Mouse (Mus musculus) bone marrow macrophage, adult 2 months (primary cell): ENCODE results near the gene Kcnq1. TPM values are rescaled to one million over a fixed set of nuclear protein-coding genes. Genes with fewer than 3 reads are reported as not detected.

Experiments used
- H3K27ac ChIP-seq: 2 replicates; pipeline ENCODE4 v1.5.1; 2012; ENCODE audit warnings: low read depth, low read length; ENCODE audit not compliant: insufficient read depth
- H3K4me1 ChIP-seq: 2 replicates; pipeline ENCODE4 v1.6.1; 2012; ENCODE audit warnings: low read length; ENCODE audit not compliant: control insufficient read depth, insufficient read depth
- H3K4me3 ChIP-seq: 2 replicates; pipeline ENCODE4 v1.5.1; 2012; ENCODE audit warnings: mild to moderate bottlenecking, low read length, moderate library complexity; ENCODE audit not compliant: insufficient read depth
- CTCF ChIP-seq: IDR thresholded peaks from 2 replicates; pipeline ENCODE4 v1.5.1; 2012; ENCODE audit warnings: low read depth, mild to moderate bottlenecking, low read length, moderate library complexity
- POLR2A ChIP-seq: IDR thresholded peaks from 2 replicates; pipeline ENCODE4 v1.6.1; 2012; ENCODE audit warnings: mild to moderate bottlenecking, low read depth, low read length, borderline replicate concordance
- polyA plus RNA-seq: library from polyadenylated mRNA; stranded (reverse); fragments of >200 nt; gene quantifications from 2 replicates; pipeline ENCODE4 v1.2.4, GENCODE M21; 2012; ENCODE audit not compliant: missing spikeins, insufficient read depth, insufficient read length

Kcnq1 gene
- polyA plus RNA-seq, 1 experiment, result not detected

DNA sequence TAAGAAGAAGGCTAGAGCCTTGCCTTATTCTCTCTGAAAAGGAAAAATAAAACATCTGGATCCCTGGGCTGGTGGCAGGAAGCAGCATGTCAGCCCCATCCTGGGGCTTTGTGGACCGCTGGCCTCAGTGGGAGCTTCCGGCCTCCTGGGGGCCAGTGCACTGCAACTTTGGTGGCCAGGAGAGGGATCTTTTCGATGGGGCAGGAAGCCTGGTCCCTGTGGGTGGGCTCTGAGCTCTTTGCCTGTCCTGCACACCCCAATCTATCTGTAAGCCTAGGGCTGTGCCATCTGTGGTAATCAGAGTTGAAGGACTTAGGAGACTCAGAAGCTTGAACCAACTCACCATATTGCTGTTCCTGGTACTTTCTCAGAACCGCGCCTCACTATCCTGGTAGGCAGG lies 84.7 kb downstream of the Kcnq1 start:
- Histone ChIP-seq H3K4me3 (no peak overlapping the region), H3K27ac (no peak overlapping the region), H3K4me1 (no peaks in the 10 kb centered on the region)
- no peak for TF ChIP-seq CTCF
- TF ChIP-seq POLR2A, result no peak

DNA sequence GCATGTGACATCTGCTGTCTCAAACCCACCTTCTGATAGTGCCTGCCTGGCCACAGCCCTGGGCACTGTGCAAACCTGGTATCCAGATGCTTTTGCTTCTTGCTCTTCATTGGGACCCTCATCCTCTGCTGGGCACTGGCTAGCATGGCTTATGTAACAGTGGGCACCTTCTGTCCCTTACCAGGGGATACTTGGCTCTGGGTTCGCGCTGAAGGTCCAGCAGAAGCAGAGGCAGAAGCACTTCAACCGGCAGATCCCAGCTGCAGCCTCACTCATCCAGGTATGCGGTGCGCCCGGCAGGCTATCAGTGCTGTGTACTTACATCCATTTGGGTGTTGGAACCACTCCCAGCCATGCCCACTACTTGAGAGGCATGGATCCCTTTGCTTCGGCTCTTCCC lies 86.2 kb downstream of the Kcnq1 start:
- TF ChIP-seq CTCF, result no peak
- TF ChIP-seq POLR2A, result no peak
- Histone ChIP-seq H3K4me1 (no peaks in the 10 kb centered on the region), H3K4me3 (no peak overlapping the region), H3K27ac (no peak overlapping the region)

- no peak for TF ChIP-seq POLR2A
- TF ChIP-seq CTCF, result no peak
- Histone ChIP-seq H3K4me1 (no peaks in the 10 kb centered on the region), H3K4me3 (no peak overlapping the region)
Observed at GRCm38 (mm10) chr7:143194064-143194463, 87.9 kb downstream of the Kcnq1 start.

DNA sequence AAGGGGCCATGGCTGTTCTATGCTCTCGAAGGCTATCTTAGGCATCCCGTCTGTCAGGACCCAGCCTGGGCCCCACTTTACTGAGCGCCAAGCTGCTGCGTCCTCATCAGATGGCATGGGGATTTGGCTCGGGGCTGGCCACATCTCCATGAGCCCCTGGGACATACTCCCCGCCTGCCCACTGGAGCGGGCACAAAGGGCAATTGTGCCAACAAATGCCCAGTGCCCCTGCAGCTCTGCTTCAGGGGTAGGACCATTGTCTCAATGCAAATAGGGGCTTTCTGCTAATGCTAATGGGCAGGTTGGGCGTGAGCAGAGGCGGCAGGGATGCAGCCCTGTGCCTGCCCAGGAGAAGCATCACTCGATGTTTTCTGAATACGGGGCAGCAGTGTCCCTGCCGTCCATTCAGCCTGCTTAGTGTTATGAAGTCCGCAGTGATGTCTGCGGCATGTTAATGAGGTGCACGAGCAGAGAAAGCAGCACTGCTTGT lies 91.8 kb downstream of the Kcnq1 start:
- H3K4me1 ChIP-seq, result no peaks in the 10 kb centered on the region

More at GRCm38 (mm10) chr7:143194064-143194463, 87.9 kb downstream of the Kcnq1 start:
- no peak overlapping the region for H3K27ac ChIP-seq

GRCm38 (mm10) chr7:143198443-143198842 lies 92.3 kb downstream of the Kcnq1 start:
- TF ChIP-seq POLR2A (no peak), CTCF (no peak)
- Histone ChIP-seq H3K27ac (no peak overlapping the region), H3K4me3 (no peak overlapping the region)

More for the DNA sequence above, 91.8 kb downstream of the Kcnq1 start:
- Histone ChIP-seq H3K4me3 (no peak overlapping the region), H3K27ac (no peak overlapping the region)
- TF ChIP-seq POLR2A, result no peak

DNA sequence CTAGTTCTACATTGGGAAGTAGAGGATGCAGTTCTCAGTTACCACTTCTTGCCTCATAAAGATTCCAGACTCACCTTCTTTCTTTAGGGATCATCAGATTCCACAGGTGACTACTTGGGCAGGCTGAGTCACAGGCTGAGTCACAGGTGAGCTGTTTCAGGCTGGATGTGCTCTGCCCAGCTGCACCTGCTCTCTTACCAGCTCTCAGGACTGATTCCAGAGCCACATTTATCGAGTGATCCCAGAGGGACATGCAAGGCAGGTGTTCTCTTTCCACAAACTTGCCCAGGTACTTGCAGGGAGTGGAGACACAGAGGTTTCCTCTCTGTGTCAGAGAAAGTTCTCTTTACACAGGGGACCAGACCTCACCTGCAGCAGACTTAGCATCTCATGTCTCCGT lies 95.1 kb downstream of the Kcnq1 start:
- no peak for TF ChIP-seq CTCF
- no peak for TF ChIP-seq POLR2A
- Histone ChIP-seq H3K4me3 (no peak overlapping the region), H3K4me1 (no peaks in the 10 kb centered on the region)

More at GRCm38 (mm10) chr7:143198443-143198842, 92.3 kb downstream of the Kcnq1 start:
- no peaks in the 10 kb centered on the region for H3K4me1 ChIP-seq

DNA sequence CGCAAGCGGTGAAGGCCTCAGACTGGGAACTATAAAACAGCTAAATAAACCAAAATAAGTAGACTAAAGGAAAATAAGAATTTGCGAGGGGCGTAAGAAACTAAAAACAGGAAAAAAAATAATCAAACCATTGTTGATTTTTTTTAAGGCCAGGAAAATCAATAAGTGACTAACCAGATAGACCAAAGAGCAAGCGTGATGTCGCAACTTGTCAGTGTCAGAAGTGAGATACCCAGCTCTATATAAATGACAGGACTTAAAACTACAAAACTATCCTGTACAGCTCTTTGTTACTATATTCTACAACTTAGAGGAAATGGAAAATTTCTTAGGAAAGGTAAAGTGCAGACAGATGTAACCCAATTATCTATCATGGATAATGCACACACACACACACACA lies 97.7 kb downstream of the Kcnq1 start:
- TF ChIP-seq CTCF (no peak), POLR2A (no peak)
- no peaks in the 10 kb centered on the region for H3K4me1 ChIP-seq
- no peak overlapping the region for H3K4me3 ChIP-seq
- no peak overlapping the region for H3K27ac ChIP-seq

More for the DNA sequence above, 95.1 kb downstream of the Kcnq1 start:
- no peak overlapping the region for H3K27ac ChIP-seq

DNA sequence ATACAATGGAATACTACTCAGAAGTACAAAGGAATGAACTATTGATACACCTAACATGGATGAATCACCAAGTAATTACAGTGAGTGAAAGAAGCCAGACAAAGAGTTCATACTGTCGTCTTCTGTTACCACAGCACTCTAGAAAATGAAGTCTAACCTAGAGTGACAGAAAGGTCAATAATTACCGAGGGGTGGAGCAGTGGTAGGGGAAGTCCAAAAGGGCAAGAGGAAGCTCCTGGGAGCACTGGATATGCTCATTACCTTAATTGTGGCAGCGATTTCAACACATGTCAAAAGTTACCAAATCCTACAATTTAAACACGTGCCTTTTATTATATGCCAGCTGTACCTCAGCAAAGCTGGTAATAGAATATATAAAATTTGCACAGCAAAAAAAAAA lies 100.9 kb downstream of the Kcnq1 start:
- TF ChIP-seq POLR2A (no peak), CTCF (no peak)
- H3K4me1 ChIP-seq, result no peaks in the 10 kb centered on the region
- no peak overlapping the region for H3K27ac ChIP-seq
- H3K4me3 ChIP-seq, result no peak overlapping the region

DNA sequence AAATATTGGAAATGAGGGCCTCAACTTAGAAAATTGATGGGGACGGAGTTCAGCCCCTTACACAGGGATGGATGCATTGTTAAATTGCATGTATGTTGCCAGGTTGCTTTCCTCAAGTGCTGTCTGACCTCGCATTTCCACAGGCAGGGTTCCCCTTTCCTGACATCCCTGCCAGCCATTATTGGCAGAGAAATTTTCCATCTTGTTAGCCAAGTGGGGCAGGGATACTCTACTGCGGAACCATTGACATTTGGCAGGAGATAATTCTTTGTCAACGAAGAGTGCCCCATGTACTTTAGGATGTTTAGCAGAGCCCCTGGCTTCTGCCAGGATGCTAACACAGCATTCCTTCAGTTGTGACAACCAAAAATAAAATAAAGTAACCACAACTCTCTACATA lies 104.6 kb downstream of the Kcnq1 start:
- Histone ChIP-seq H3K4me1 (no peaks in the 10 kb centered on the region), H3K27ac (no peak overlapping the region), H3K4me3 (no peak overlapping the region)
- TF ChIP-seq POLR2A, result no peak
- no peak for TF ChIP-seq CTCF

GRCm38 (mm10) chr7:143251206-143251605 lies 145.0 kb downstream of the Kcnq1 start:
- no peak overlapping the region for H3K4me3 ChIP-seq
- H3K27ac ChIP-seq, result no peak overlapping the region
- TF ChIP-seq POLR2A (no peak), CTCF (no peak)

More at GRCm38 (mm10) chr7:143251206-143251605, 145.0 kb downstream of the Kcnq1 start:
- H3K4me1 ChIP-seq, result no peaks in the 10 kb centered on the region
